Mouse (Mus musculus): Measurements from ENCODE around the gene Cacnb4. TPM values are rescaled to one million over a fixed set of nuclear protein-coding genes. Genes with fewer than 3 reads are reported as not detected.

Cacnb4 gene
- polyA plus RNA-seq, 1 experiment from 2014 or later = 1.6 TPM

- Histone ChIP-seq H3K4me1 (peaks cover 24% of the 10 kb centered on the region), H3K27me3 (no peaks in the 10 kb centered on the region), H3K4me3 (peak overlapping the region; percentile 96), H3K9ac (peak overlapping the region; percentile 94), H3K27ac (no peak overlapping the region), H3K4me2 (peak overlapping the region; percentile 74), H3K36me3 (no peaks in the 10 kb centered on the region), H3K9me3 (no peaks in the 10 kb centered on the region)
- WGBS = under 1% methylated on average over 16 of the region's 16 CpGs
- ATAC-seq (ENCODE audit: insufficient number of reproducible peaks, low FRiP score, low TSS enrichment, low read depth) = no peak
Measured at GRCm38 (mm10) chr2:52423611-52424247, 252.9 kb downstream of the Cacnb4 start.

- Histone ChIP-seq H3K9me3 (no peaks in the 10 kb centered on the region), H3K27ac (no peak overlapping the region), H3K4me3 (peak overlapping the region; percentile 96), H3K27me3 (no peaks in the 10 kb centered on the region), H3K36me3 (no peaks in the 10 kb centered on the region), H3K4me2 (peak overlapping the region; percentile 74), H3K4me1 (peaks cover 24% of the 10 kb centered on the region), H3K9ac (no peak overlapping the region)
- ATAC-seq (ENCODE audit: insufficient number of reproducible peaks, low FRiP score, low TSS enrichment, low read depth) = no peak
- WGBS = 32% methylated on average over 8 of the region's 8 CpGs
Measured at GRCm38 (mm10) chr2:52422871-52423610, 253.6 kb downstream of the Cacnb4 start.

DNA sequence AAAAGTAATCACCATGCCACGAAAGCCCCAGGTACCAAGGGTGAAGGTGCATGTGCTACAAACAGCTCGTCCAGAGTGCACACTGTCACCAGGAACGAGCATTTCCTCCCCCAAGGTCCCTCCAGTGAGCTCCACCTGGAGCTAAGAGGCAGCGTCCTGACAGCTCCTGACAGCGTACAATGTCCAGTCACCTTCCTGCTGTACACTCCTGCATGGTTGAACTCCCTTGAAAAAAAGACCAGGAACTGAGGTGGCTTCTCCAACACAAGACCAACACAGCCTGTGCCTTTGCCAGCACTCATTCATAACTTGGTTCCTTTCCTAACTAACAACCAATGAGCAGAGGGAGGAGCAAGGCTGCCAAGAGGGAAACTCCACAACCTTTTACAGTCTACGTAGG lies 255.4 kb downstream of the Cacnb4 start:
- Histone ChIP-seq H3K9ac (no peak overlapping the region), H3K4me3 (no peak overlapping the region), H3K4me1 (peaks cover 24% of the 10 kb centered on the region), H3K27ac (no peak overlapping the region), H3K4me2 (no peak overlapping the region), H3K36me3 (peaks cover 6% of the 10 kb centered on the region; the same call in 1 of the 2 replicates), H3K9me3 (no peaks in the 10 kb centered on the region), H3K27me3 (no peaks in the 10 kb centered on the region)
- 56% methylated on average over 6 of the region's 6 CpGs for WGBS
- ATAC-seq (ENCODE audit: insufficient number of reproducible peaks, low FRiP score, low TSS enrichment, low read depth) = no peak

DNA sequence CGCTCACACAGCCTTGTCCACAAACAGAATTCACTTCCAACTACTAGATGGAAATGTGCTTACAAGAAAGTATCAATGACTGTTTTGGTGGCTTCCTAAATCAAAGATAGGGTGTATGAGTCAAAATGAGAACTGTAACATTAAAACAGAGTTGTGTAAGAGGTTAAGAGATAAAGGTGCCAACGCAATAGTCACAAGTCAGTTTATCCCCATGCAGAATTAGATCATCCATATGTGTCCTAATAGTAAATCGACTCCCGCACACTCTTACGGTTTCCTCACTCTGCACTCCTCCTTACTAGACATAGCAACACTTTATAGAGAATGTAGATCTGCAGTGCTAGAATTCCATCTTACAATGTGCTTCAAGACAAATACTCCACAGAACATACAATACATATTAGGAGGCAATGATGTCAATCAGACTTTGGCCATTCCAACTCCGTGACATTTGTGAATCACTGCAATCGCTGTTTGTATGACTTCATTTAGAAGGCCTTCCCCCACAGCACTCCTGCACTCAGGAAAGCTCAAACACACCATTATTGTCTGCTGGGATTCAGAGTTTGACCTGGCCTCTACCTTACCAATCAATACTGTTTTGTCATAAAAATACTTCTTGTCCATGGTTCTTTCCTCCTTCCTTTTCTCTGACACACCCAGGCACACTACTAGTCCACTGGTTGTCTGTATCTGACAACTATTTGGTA lies 256.5 kb downstream of the Cacnb4 start:
- no peak overlapping the region for H3K4me2 ChIP-seq
- WGBS = 85% methylated on average over 7 of the region's 7 CpGs
- peaks cover 24% of the 10 kb centered on the region for H3K4me1 ChIP-seq
- H3K9ac ChIP-seq = no peak overlapping the region
- no peak for ATAC-seq (ENCODE audit: insufficient number of reproducible peaks, low FRiP score, low TSS enrichment, low read depth)
- H3K4me3 ChIP-seq = no peak overlapping the region
- H3K36me3 ChIP-seq = peaks cover 17% of the 10 kb centered on the region
- no peak overlapping the region for H3K27ac ChIP-seq
- H3K9me3 ChIP-seq = no peaks in the 10 kb centered on the region
- no peaks in the 10 kb centered on the region for H3K27me3 ChIP-seq

DNA sequence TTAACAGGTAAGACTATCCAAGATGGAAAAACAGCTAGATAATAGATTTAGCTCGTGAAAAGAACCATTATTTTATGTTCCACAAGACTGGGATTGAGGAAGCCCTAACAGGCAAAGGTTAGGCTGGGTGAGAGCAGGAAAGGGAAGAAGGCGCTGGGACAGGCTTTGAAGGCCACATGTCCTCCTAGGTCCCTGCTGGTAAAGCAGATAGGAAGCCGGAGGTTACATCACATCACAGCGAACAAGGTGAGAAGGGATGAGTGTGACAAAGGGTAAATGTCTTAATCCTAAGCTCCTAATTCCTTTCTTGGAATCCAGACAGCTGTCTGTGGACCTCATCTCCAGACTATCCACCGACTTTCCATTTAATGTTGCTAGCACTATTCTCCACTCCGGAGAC lies 257.3 kb downstream of the Cacnb4 start:
- no peak overlapping the region for H3K27ac ChIP-seq
- no peaks in the 10 kb centered on the region for H3K9me3 ChIP-seq
- no peak overlapping the region for H3K4me3 ChIP-seq
- no peak for ATAC-seq (ENCODE audit: insufficient number of reproducible peaks, low FRiP score, low TSS enrichment, low read depth)
- H3K36me3 ChIP-seq = peaks cover 18% of the 10 kb centered on the region
- H3K9ac ChIP-seq = no peak overlapping the region
- no peak overlapping the region for H3K4me2 ChIP-seq
- 82% methylated on average over 6 of the region's 6 CpGs for WGBS
- H3K27me3 ChIP-seq = no peaks in the 10 kb centered on the region
- H3K4me1 ChIP-seq = peaks cover 24% of the 10 kb centered on the region

- H3K9ac ChIP-seq = no peak overlapping the region
- H3K4me2 ChIP-seq = no peak overlapping the region
- peaks cover 71% of the 10 kb centered on the region for H3K36me3 ChIP-seq
- no peak for ATAC-seq (ENCODE audit: insufficient number of reproducible peaks, low FRiP score, low TSS enrichment, low read depth)
- no peak overlapping the region for H3K27ac ChIP-seq
- peaks cover 13% of the 10 kb centered on the region; the same call in 1 of the 2 replicates for H3K9me3 ChIP-seq
- WGBS = 92% methylated on average over 5 of the region's 5 CpGs
- no peaks in the 10 kb centered on the region for H3K27me3 ChIP-seq
- H3K4me3 ChIP-seq = no peak overlapping the region
- H3K4me1 ChIP-seq = no peaks in the 10 kb centered on the region
Measured at GRCm38 (mm10) chr2:52412524-52413037, 264.1 kb downstream of the Cacnb4 start.

DNA sequence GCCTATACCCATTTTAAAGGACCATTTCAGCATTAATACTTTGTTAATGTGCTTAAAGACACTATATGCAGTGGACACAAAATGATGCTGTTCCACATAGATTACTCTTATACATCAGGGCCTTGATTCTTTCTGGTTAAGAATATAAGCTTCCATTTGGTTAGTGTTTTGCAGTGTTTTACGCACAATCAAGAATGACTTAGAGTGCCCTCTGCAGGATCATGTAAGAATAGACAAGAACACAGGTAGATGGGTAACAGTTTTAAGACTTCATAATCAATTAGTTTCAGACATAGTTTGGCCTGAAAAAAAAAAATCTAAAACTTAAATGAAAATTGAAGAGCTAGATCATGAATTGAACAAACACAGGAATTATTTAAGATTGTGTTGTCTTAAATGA lies 270.2 kb downstream of the Cacnb4 start:
- Histone ChIP-seq H3K27ac (no peak overlapping the region), H3K4me3 (no peak overlapping the region), H3K4me2 (no peak overlapping the region), H3K27me3 (no peaks in the 10 kb centered on the region), H3K36me3 (peaks cover 71% of the 10 kb centered on the region), H3K9me3 (peaks cover 10% of the 10 kb centered on the region; the same call in 1 of the 2 replicates), H3K9ac (no peak overlapping the region), H3K4me1 (no peaks in the 10 kb centered on the region)
- 83% methylated on average over 1 of the region's 1 CpGs for WGBS
- ATAC-seq (ENCODE audit: insufficient number of reproducible peaks, low FRiP score, low TSS enrichment, low read depth) = no peak

DNA sequence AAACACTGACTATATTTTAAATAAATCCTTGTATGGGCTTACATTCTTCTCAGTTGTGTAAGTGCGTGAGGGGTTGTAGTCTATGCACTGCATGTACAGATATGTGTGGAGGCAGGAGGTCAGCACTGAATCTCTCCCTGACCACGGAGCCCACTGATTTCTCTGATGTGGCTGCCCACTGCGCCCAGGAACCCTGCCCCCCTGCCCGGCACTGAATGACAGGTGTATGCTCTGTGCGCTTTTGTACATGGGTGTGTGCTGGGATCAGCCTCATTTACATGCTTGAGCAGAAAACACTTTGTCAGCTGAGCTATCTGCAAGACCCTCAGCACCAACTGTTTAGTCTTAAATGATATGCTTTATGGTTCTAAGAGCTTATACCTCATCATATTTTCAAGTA lies 271.4 kb downstream of the Cacnb4 start:
- no peak for ATAC-seq (ENCODE audit: insufficient number of reproducible peaks, low FRiP score, low TSS enrichment, low read depth)
- H3K36me3 ChIP-seq = peaks cover 65% of the 10 kb centered on the region
- no peaks in the 10 kb centered on the region for H3K27me3 ChIP-seq
- H3K4me2 ChIP-seq = no peak overlapping the region
- no peaks in the 10 kb centered on the region for H3K4me1 ChIP-seq
- no peak overlapping the region for H3K4me3 ChIP-seq
- no peak overlapping the region for H3K27ac ChIP-seq
- H3K9me3 ChIP-seq = peaks cover 10% of the 10 kb centered on the region; the same call in 1 of the 2 replicates
- 93% methylated on average over 5 of the region's 5 CpGs for whole genome bisulfite sequencing
- H3K9ac ChIP-seq = no peak overlapping the region

- Histone ChIP-seq H3K27me3 (no peaks in the 10 kb centered on the region), H3K4me1 (no peaks in the 10 kb centered on the region), H3K9me3 (no peaks in the 10 kb centered on the region), H3K36me3 (peaks cover 2% of the 10 kb centered on the region; the same call in 1 of the 2 replicates), H3K27ac (no peak overlapping the region), H3K4me3 (no peak overlapping the region), H3K9ac (no peak overlapping the region), H3K4me2 (no peak overlapping the region)
- ATAC-seq (ENCODE audit: insufficient number of reproducible peaks, low FRiP score, low TSS enrichment, low read depth) = no peak
- 79% methylated on average over 5 of the region's 5 CpGs for WGBS
Measured at GRCm38 (mm10) chr2:52394529-52394928, 282.1 kb downstream of the Cacnb4 start.

- Histone ChIP-seq H3K4me3 (no peak overlapping the region), H3K27me3 (no peaks in the 10 kb centered on the region), H3K36me3 (no peaks in the 10 kb centered on the region), H3K4me2 (no peak overlapping the region), H3K27ac (no peak overlapping the region), H3K9me3 (no peaks in the 10 kb centered on the region), H3K9ac (no peak overlapping the region), H3K4me1 (no peaks in the 10 kb centered on the region)
- 60% methylated on average over 2 of the region's 2 CpGs for WGBS
- no peak for ATAC-seq (ENCODE audit: insufficient number of reproducible peaks, low FRiP score, low TSS enrichment, low read depth)
Measured at GRCm38 (mm10) chr2:52390415-52390975, 286.1 kb downstream of the Cacnb4 start.

DNA sequence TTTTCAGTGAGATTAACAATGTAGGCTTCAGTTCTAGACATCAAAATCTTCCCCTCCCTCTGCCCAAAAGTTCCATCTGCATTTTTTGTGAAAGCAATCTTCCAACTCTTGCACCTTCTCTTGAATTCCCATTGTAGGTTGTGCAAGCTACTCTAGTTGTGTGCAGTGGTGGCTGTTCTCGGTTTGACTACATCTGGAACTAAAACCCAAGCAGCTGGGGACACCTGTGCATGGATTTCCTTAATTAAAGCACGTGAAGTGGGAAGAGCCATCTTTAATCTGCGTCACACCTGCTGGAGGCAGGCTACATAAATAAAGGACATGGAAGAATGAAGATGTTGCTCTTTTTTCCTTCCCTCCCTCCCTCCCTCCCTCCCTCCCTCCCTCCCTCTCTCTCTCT lies 286.7 kb downstream of the Cacnb4 start:
- Histone ChIP-seq H3K4me2 (no peak overlapping the region), H3K4me3 (no peak overlapping the region), H3K27me3 (no peaks in the 10 kb centered on the region), H3K36me3 (no peaks in the 10 kb centered on the region), H3K9ac (no peak overlapping the region), H3K4me1 (no peaks in the 10 kb centered on the region), H3K27ac (no peak overlapping the region), H3K9me3 (no peaks in the 10 kb centered on the region)
- WGBS = 64% methylated on average over 3 of the region's 3 CpGs
- ATAC-seq (ENCODE audit: insufficient number of reproducible peaks, low FRiP score, low TSS enrichment, low read depth) = no peak
